Mouse (Mus musculus): ENCODE data around the gene Papln. TPM values are rescaled to one million over a fixed set of nuclear protein-coding genes. Genes with fewer than 3 reads are reported as not detected.

Papln gene
- total RNA-seq, 2 experiments from 2014 or later: 13.2 to 15.7 TPM

GRCm38 (mm10) chr12:83768235-83768899 is 4.9 kb downstream of the Papln start:
- no peak for DNase-seq

- peak; percentile 83 for DNase-seq
Observed at GRCm38 (mm10) chr12:83770418-83771256, 7.2 kb downstream of the Papln start.

DNA sequence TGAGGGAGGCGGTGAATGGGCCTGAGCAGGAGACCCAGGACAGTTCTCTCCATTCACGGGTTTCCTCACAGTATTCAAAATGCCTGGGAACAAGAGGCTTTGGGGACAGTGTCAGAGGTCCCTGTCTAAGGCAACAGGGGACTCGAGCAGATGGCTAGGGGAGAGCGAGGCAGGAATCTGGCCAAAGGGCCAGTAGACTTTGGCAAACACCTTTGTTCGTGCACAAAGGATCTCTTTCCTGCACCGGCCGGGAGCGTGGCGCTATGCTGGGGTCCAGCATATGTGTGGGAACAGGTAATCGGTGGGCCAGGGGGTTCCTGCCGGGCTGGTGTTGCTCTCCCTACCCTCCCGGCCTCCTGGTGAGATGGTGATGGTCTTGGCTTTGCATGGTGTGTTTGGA is 12.2 kb downstream of the Papln start:
- DNase-seq: no peak

DNA sequence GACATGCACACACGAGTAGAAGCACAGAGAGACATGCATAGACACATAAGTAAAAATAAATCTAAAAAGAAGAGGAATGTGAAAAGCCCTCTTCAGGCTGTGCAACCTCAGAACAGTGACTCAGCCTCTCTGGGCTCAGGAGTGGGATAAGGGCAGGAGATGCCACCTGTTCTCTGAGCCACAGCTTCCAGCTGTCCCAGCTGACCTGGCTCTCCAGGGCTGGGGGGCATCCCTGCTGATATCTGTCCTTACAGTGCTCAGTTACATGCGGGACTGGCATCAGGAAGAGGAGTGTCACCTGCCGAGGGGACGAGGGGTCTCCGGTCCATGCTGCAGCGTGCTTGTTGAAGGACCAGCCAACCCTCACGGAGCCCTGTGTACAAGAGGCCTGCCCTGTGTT is 13.3 kb downstream of the Papln start:
- DNase-seq: no peak

DNA sequence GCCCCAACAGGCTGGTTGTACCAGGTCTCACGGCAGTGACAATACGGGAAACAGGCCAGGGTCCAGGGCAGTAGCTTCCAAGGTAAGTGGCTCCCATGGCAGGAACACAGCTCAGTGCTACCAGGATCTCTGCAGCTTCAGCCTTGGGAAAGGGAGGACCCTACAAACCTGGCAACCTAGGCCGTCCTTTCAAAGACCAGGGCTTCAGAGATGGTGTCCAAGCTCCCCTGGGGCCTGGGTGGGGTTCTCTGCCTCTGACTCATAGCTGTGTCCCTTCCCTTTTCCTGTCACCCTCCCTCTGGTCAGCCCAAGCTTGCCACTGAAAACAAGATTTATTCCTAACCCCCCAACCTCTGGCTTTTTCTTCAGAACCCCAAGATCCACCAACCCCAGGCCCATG is 16.7 kb downstream of the Papln start:
- no peak for DNase-seq

DNA sequence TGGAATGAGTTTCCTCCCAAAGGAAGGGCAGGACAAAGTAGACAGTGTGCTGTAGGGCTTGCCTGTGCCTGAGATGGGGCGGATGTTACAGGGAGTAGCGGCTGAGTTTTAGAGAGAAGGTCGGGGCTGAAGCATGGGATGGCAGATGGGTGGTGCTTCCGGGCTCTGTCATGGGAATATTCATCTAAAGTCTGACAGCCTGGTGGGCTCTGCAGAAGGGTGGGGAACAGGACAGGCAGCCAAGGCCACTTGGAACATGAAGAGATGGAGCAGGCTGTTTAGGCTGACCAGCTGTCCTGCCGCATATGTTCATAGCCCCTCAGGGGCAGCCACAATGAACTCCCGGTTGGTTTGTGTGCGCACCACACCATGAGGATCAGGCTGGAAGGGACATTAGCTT is 17.8 kb downstream of the Papln start:
- no peak for DNase-seq

- no peak for DNase-seq
Observed at GRCm38 (mm10) chr12:83781640-83782278, 18.3 kb downstream of the Papln start.

- no peak for DNase-seq
Observed at GRCm38 (mm10) chr12:83782669-83783068, 19.2 kb downstream of the Papln start.

GRCm38 (mm10) chr12:83785305-83785704 is 21.9 kb downstream of the Papln start:
- no peak for DNase-seq

- no peak for DNase-seq
Observed at GRCm38 (mm10) chr12:83789051-83789780, 25.8 kb downstream of the Papln start.

DNA sequence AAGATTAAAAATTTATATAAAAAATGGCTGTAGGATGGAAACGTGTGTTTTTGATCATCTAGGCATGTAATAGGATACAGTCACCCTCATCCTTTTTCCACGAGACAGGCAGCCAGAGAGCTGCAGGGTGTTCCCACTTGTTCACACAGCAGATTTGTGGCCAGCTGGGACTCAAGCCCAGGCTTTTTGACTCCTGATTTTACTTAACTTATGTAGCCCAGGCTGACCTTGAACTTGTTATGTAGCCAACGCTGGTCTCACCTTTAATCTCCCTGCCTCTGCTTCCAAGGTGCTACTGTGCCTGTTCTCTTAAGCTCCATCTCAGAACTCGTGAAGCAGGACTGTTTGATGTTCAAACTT is 26.3 kb downstream of the Papln start:
- DNase-seq: no peak

DNA sequence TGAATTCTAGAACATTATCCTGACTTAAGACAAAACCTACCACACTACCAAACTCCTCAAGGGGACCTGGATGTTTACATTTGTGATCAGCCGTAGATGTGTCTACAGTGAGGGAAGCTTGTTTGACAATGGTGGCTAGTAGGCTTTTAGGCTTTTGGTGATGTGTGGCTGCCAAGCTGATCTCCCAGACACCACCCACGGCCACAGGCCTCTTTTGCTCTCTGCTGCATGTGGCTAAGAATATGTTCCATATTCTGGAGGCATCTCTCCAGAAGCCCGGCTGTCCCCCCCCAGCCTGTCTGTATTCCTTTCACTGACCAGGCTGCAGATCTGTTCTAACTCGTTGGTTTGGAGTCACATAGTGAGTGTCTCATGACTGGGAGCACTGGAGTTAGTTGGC is 27.3 kb downstream of the Papln start:
- no peak for DNase-seq

DNA sequence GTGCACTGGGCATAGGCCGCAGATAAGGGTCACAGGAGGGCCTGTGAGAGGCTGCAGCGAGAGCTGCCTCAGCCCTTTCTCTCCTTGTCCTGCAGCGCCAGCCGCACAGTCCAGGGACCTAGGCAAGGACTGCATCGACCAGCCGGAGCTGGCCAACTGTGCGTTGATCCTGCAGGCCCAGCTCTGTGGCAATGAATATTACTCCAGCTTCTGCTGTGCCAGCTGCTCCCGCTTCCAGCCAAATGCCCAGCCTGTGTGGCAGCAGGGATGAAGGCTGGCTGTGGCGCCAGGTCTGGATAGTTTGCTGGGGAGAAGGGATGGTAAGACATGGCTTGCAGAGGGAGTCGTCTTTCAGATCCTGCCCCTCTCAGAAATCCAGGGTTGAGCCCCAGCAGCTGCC is 28.3 kb downstream of the Papln start:
- no peak for DNase-seq

DNA sequence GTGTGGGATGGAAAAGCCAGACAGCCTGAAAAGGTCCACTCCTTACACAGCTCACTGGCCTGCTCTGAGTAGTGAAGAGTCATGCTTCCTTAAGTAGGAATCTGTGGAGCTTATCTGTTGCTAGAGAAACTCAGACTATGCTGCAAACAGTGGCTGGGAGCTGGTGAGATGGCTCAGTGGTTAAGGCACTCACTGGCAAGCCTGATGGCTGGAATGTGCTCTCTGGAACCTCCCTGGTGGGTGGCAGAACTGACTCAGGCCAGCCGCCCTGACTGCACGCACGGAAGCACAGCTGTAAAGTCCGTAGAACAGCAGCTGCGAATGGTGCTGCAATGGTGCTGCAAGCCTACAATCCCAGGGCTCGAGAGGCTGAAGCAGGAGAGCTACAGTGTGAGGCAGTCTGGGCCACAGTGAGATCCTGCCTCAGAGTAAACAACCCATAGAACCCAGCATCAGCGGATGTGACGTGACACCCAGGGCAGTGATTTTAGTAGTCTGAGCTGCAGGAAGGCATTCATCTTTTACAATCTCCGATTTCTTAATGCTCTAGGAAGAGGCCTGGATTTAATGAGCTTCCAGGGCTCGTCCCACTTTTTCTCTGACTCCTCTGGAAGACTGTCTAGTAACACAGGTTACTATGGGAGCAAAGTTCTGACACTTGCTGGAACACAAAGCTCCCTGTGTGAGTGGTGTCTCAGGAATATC is 29.4 kb downstream of the Papln start:
- no peak for DNase-seq

DNA sequence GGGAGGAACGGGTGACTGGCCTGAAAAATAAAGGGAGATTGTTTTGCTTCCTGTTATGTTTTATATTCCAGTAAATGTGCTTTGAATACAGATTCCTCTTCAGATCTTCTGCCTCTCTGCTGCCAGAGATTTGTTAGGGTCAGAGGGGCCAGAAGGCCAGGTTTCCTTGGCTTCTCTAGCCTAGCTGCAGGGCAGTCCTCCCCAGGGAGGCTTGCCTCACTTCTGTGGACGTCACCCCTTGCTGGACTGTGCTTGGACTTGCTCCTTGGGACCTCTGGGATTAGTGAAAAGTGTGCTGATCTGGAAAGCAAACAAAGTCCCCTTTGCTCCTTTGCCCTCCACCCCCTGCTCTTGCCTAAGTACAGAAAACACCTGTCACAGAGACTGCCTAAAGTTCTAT is 31.6 kb downstream of the Papln start:
- peak; percentile 7 for DNase-seq

DNA sequence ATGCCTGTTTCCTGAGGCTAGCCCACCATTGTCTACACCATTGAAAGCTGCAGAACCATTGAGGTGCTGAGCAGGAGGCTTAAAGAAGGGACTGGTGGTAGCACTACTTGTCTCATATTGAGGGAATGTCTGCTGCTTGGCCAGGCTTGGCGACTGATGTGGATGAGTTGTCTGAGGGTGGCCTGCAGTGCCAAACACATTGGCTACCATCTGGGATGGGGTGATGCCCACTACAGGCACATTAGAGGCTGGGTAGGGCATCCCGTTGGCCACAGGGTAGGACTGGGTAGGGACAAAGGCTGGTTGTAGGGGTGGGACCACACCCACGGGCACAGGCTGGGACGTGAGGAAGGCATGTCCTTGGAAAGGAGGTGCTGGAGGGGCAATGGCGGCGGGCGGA is 32.2 kb downstream of the Papln start:
- DNase-seq: no peak

GRCm38 (mm10) chr12:83798313-83798712 is 34.9 kb downstream of the Papln start:
- DNase-seq: no peak

- DNase-seq: no peak
Observed at GRCm38 (mm10) chr12:83800943-83801342, 37.5 kb downstream of the Papln start.

- DNase-seq: no peak
Observed at GRCm38 (mm10) chr12:83803641-83804040, 40.2 kb downstream of the Papln start.

GRCm38 (mm10) chr12:83811901-83812300 is 48.5 kb downstream of the Papln start:
- no peak for DNase-seq

- no peak for DNase-seq
Observed at GRCm38 (mm10) chr12:83816616-83817015, 53.2 kb downstream of the Papln start.

DNA sequence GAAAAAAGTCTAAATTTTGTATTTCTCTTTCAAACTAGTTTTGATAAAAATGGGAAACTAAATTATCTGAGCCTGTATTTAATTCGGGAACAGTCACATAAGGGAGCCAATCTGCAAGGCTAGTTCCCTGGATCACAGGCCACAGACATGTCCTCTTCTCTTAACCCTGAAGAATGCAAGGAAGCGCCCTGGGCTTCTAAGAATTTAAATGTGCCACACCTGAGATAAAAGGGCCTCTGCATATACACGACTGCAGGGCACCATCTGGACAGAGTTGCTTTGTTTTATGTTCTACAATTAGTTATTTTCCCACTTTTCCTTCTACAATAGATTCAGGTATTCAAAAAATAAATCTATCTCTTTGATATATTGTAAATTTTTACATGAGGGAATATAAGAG is 67.0 kb downstream of the Papln start:
- DNase-seq: no peak

All from heart, postnatal 4 days (tissue).